Mouse (Mus musculus) adrenal gland, adult 8-10 months (tissue): Measurements from ENCODE around the gene Olfr672. TPM values are rescaled to one million over a fixed set of nuclear protein-coding genes. Genes with fewer than 3 reads are reported as not detected.
A peak's percentile ranks its signal among the peaks of the same experiment; 100 is the strongest.
"Not testable (repeated sequence)": the region's sequence is repeated elsewhere in the genome, so short reads cannot be mapped to it uniquely, and the experiment has no call there.

Experiments
- DNase-seq: peaks from one replicate; pipeline ENCODE4 v3.0.0; 2022
- total RNA-seq, 4 experiments: library from RNA; stranded (reverse); gene quantifications; 2 replicates each; pipeline ENCODE4 v1.2.4; 2022

Gene Olfr672
- not detected for total RNA-seq

DNA sequence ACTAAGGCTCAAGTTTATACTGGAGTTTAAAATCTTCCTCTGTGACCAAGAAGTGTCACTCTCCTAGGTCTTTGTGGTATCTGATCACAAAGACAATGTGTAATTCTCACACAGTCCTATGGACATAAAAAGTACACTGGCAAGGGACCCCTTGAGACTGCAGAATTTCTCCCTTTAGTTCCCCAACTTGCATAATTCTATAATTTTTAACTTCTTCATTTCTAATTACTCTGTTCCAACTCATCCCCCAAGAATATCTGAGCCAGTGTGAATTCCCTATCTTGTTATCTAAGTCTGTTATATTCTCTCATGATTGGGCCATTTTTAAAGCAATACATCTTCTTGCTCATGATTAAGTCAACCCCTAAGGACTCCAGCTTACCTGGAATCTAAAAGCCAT lies at the start of gene Olfr672:
Gene Olfr672 (minus strand): TSS at position 101 of the 400 bp plus-strand sequence.
- DNase-seq = no peak

DNA sequence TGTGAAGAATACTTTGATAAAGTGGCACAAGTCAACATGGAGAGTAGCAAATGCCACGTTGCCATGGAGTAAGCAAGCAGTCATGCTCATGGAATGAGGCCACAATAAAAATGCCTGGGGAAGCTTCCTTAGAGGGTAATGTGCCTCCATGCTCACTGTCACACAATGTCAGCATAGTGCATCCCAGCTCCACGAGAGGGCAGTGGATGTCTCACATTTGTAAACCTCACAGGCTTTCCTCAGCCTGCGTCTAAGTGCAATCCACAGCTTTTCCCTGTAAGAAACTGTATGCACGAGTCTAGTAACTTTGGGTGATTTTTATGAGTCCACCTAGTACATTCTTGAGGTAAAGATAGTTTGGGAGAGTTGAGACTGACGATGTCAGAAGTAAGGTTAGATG lies 32.0 kb upstream of the Olfr672 start:
- DNase-seq = not testable (repeated sequence)

DNA sequence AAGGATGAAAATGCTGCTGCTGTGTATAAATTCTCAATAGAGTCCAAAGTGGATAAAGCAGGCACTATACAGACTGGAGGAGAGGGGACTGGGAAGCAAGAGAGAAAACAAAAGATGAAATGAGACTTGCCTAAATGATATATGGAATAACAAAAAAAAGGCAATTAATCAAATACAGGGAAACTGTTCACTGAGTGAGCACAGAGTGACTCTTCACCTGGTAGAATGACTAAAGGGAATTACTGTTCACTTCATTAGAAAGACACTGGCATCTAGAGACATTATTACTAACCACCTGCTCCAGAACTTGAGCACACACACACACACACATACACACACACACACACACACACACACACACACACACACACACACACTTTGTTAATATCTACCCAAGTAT lies 30.6 kb upstream of the Olfr672 start, which contains the start of gene Olfr676:
Gene Olfr676 (plus strand): TSS at position 301 of the 400 bp plus-strand sequence.
- DNase-seq = no peak

DNA sequence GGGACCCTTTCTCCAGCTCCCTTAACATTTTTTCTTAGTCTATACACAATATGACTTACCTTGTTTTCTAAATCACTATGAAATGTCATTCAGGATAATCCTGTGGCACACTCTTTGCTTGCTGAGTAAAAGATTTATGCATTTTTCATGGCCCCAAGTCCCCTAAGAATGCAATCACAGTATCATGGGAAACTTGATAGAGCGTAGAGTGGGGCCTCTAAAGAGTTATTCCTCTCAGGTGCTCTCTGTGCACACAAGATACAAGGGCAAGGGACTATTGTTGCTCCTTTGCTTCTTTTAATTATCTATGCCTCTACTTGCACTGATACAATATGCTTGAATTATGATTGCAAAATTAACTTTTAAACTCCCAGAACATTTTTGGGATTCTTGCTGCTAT lies 26.5 kb upstream of the Olfr672 start, which contains the start of gene Olfr675:
Gene Olfr675 (minus strand): TSS at position 101 of the 400 bp plus-strand sequence.
- DNase-seq = no peak

DNA sequence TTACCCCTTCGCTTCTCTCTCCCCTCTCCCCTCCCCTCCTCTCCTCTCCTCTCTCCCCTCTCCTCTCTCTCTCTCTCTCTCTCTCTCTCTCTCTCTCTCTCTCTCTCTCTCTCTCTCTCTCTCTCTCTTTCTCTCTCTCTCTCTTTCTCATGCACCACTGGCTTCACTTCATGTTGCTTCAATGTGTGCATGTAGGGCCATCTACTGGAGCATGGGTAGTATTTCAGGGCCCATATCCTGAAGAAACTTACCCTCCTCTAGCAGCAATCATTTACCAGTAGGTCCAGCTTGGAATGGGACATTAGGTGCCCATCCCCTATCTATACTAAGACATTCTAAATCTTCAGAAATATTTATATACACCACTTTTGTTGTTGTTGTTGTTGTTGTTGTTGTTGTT lies 20.7 kb upstream of the Olfr672 start:
- no peak for DNase-seq

DNA sequence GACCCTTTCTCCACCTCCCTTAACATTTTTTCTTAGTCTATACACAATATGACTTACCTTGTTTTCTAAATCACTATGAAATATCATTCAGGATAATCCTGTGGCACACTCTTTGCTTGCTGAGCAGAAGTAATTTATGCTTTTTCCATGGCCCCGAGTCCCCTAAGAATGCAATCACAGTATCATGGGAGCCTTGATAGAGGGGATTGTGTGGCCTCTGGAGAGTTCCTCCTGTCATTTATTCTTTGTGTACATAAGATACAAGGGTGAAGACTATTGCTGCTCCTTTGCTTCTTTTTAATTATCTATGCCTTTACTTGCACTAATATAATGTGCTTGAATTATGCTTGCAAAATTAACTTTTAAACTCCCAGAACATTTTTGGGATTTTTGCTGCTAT lies 22.8 kb downstream of the Olfr672 start, which contains the start of gene Olfr671:
Gene Olfr671 (minus strand): TSS at position 101 of the 400 bp plus-strand sequence.
- DNase-seq = no peak

DNA sequence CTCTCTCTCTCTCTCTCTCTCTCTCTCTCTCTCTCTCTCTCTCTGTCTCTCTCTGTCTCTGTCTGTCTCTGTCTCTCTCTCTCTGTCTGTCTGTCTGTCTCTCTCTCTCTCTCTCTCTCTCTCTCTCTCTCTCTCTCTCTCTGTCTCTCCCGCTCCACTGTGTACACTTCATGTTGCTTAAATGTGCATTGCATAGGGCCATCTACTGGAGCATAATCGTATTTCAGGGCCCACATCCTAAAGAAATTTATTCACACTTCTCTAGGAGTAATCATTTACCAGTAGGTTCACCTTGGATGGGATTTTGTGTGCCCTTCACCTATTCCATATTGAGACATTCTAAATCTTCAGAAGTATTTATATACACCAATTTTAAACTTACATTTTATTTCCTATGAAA lies 29.3 kb downstream of the Olfr672 start:
- DNase-seq = not testable (repeated sequence)

DNA sequence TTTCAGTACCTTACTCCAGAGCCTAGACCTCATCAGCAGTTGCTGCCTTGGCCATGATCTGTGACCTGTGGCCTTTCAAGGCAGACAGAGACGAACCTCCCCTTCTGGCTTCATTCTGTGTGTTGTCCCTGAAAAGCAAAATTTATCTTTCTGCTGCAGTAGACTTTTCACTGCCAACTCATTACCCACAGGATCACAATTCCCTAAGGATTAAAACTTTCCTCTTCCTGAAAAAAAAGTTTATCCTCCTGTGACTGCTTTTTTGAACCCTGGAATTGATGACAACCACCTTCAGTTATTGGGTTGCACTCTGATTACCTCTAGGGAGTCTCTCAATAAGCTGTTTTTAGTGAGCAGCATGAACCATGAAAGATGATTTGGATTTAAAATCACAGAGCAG lies 39.3 kb downstream of the Olfr672 start, which contains the start of gene Olfr670:
Gene Olfr670 (minus strand): TSS at position 101 of the 400 bp plus-strand sequence.
- peak; percentile 1 for DNase-seq

DNA sequence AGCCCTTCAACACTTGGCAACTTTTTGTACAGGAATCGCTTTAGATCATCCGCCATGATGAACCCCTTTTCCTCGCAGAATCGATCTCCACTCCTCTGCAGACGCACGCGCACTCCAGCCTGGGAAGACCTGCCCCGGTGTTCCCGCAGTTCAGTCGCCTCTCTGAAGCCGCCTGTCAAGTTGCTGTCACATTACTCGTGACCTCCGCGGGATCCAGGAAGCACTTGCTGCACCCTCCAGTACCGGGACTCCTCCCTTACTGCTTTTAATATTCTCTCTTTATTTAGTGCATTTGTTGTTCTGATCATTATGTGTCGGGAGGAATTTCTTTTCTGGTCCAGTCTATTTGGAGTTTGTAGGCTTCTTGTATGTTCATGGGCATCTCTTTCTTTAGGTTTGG lies 51.6 kb downstream of the Olfr672 start:
- not testable (repeated sequence) for DNase-seq

Other genes starting within 250 kb of the Olfr672 start
- not detected for gene Usp17le, start 224.6 kb downstream of the Olfr672 start, total RNA-seq
- not detected for gene Usp17lb, start 159.4 kb downstream of the Olfr672 start, total RNA-seq
- not detected for gene Usp17la, start 145.0 kb downstream of the Olfr672 start, total RNA-seq
- not detected for gene Olfr665, start 124.0 kb downstream of the Olfr672 start, total RNA-seq
- gene Olfr666, start 106.1 kb downstream of the Olfr672 start, total RNA-seq = not detected
- not detected for gene Olfr667, start 80.5 kb downstream of the Olfr672 start, total RNA-seq
- gene Olfr668, start 74.0 kb downstream of the Olfr672 start, total RNA-seq = not detected
- not detected for gene Olfr669, start 67.8 kb downstream of the Olfr672 start, total RNA-seq
- not detected for gene Olfr670, start 39.4 kb downstream of the Olfr672 start, total RNA-seq
- not detected for gene Olfr671, start 22.9 kb downstream of the Olfr672 start, total RNA-seq
- not detected for gene Olfr675, start 26.4 kb upstream of the Olfr672 start, total RNA-seq
- gene Olfr676, start 30.7 kb upstream of the Olfr672 start, total RNA-seq = not detected
- gene Olfr677, start 49.3 kb upstream of the Olfr672 start, total RNA-seq = not detected
- gene Olfr678, start 62.4 kb upstream of the Olfr672 start, total RNA-seq = not detected
- gene Olfr679, start 79.2 kb upstream of the Olfr672 start, total RNA-seq = not detected
- gene Olfr680-ps1, start 90.8 kb upstream of the Olfr672 start, total RNA-seq = not detected
- not detected for gene Olfr681, start 114.8 kb upstream of the Olfr672 start, total RNA-seq
- gene Olfr683, start 145.0 kb upstream of the Olfr672 start, total RNA-seq = not detected
- gene Olfr684, start 161.6 kb upstream of the Olfr672 start, total RNA-seq = not detected
- gene Olfr685, start 184.0 kb upstream of the Olfr672 start, total RNA-seq = not detected
- gene Olfr686, start 205.5 kb upstream of the Olfr672 start, total RNA-seq = not detected